Mouse (Mus musculus) kidney, embryonic 14.5 days (tissue): Measurements from ENCODE around the gene Gm10644. TPM values are rescaled to one million over a fixed set of nuclear protein-coding genes. Genes with fewer than 3 reads are reported as not detected.
A peak's percentile ranks its signal among the peaks of the same experiment; 100 is the strongest.

Experiments
- ATAC-seq: fragments of 200-750 bp; cut with Nextera tagmentation; 2 replicates; pipeline ENCODE4 v1.8.0; 2017; ENCODE audit warnings: moderate number of reproducible peaks, mild to moderate bottlenecking, moderate TSS enrichment, moderate library complexity; ENCODE audit not compliant: low FRiP score, low TSS enrichment
- H3K27ac ChIP-seq: fragments of 300-500 bp; sonication (generic); 2 replicates; pipeline ENCODE4 v1.5.1; 2014; ENCODE audit warnings: low read depth, mild to moderate bottlenecking, low read length, moderate library complexity, mixed read lengths
- H3K27me3 ChIP-seq: fragments of 300-500 bp; sonication (generic); 2 replicates; pipeline ENCODE4 v1.6.1; 2014; ENCODE audit warnings: mild to moderate bottlenecking, low read length; ENCODE audit not compliant: control insufficient read depth, insufficient read depth
- H3K36me3 ChIP-seq: fragments of 300-500 bp; sonication (generic); 2 replicates; pipeline ENCODE4 v1.6.1; 2014; ENCODE audit warnings: low read length, mixed read lengths; ENCODE audit not compliant: control insufficient read depth, insufficient read depth
- H3K4me1 ChIP-seq: fragments of 300-500 bp; sonication (generic); 2 replicates; pipeline ENCODE4 v1.6.1; 2014; ENCODE audit warnings: low read length, mixed read lengths; ENCODE audit not compliant: control insufficient read depth, insufficient read depth
- H3K4me2 ChIP-seq: fragments of 300-500 bp; sonication (generic); replicated peaks from 2 replicates; pipeline ENCODE4 v1.6.1; 2014; ENCODE audit warnings: low read depth, mild to moderate bottlenecking, low read length
- H3K4me3 ChIP-seq: fragments of 300-500 bp; sonication (generic); 2 replicates; pipeline ENCODE4 v1.5.1; 2014; ENCODE audit warnings: mild to moderate bottlenecking, low read length
- H3K9ac ChIP-seq: fragments of 300-500 bp; sonication (generic); 2 replicates; pipeline ENCODE4 v1.6.1; 2014; ENCODE audit warnings: low read depth, mild to moderate bottlenecking, low read length, moderate library complexity
- H3K9me3 ChIP-seq: fragments of 300-500 bp; sonication (generic); 2 replicates; pipeline ENCODE4 v1.6.1; 2016; ENCODE audit warnings: low read length; ENCODE audit not compliant: control insufficient read depth
- WGBS: fragments of 180-500 bp; shearing (Covaris S2); extraction: QIAGEN DNeasy Blood & Tissue Kit; methylation state at CpG from one replicate; pipeline ENCODE4 v1.1.7; 2014; 5-methylcytosine and 5-hydroxymethylcytosine counted together
- polyA plus RNA-seq: library from polyadenylated mRNA; unstranded; fragments of >200 nt; fragmentation: Nextera tagmentation; extraction: Ambion mirVana; gene quantifications from 2 replicates; pipeline ENCODE4 v1.2.1, GENCODE M21; 2014

The Gm10644 gene
- polyA plus RNA-seq, 1 experiment from 2014 or later: 0.61 TPM

DNA sequence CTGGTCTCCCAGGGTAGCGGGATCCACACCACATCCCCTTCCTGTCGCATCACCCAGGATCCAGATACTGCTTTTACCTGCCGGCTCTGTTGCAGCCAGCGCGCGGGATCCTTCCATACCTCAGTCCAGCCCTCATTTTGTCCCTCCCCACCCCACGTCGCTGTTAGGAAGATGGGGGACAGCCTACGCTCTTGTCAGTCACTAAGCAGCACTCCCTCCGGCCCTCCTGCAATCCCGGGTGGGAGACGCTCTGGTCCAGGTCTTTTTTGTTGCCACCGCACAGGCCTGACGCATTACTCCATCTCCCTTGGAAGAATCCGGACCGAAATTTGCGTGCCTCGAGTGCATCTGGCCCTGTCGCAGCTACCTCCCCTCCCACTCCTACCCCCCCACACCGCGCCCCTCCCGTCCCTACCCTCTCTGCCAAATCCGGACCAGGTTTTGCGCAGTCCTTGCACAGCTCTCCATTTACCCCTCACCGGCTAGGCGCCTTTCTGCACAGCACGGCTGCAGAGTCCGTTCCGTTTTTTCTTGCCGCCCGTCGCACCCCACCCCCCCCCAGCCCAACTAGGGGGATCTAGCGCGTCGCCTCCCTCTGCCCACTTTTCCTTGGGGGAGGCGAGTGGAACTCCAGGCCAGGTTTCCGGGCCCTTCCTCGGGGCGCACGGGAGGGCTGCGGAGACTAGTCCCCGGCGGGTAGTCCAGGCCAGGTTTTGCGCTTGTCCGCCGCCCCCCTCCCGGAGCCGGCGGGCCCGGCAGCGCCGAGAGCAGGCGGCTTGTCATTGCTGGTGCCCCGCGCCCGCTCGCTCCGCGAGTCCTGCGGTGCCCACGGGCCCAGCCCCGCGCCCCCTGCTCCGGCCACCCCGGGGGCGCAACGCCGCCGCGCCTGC lies 55.4 kb downstream of the Gm10644 start, which contains the start of gene Adgrl1:
Gene Adgrl1 (plus strand): TSS at position 743 of the 890 bp plus-strand sequence.
- Histone ChIP-seq H3K4me2 (peak within 1 kb of the TSS; percentile 96), H3K27me3 (peaks cover 4% of the 10 kb centered on the region; the same call in 1 of the 2 replicates), H3K36me3 (no peaks in the 10 kb centered on the region), H3K9me3 (no peaks in the 10 kb centered on the region), H3K4me1 (peaks cover 33% of the 10 kb centered on the region), H3K27ac (peak within 1 kb of the TSS; percentile 94), H3K9ac (peak within 1 kb of the TSS; percentile 94), H3K4me3 (peak within 1 kb of the TSS; percentile 97)
- peak; percentile 89 for ATAC-seq
- under 1% methylated on average over 65 of the region's 70 CpGs for WGBS

DNA sequence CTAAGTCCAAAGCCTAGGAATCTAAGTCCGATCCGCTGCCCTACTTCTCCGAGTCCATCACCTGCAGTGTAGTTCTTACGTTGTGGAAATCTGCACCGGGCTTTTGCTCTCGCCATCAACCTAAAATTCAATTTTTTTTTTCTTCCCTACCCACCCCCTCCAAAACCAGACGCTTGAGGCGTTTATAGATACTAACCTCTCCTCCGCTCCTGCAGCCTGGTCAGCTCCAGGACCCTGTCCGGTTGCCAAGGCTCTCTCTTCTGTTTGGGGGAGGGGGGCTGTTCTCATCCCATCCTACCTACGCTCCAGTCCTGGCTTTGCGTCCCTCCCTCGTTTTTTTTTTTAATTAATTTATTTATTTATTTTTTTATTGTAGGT lies 56.0 kb downstream of the Gm10644 start:
- peak overlapping the region; percentile 94 for H3K27ac ChIP-seq
- peak overlapping the region; percentile 96 for H3K4me2 ChIP-seq
- H3K9me3 ChIP-seq: no peaks in the 10 kb centered on the region
- H3K9ac ChIP-seq: peak overlapping the region; percentile 94; the same call in 1 of the 2 replicates
- peak; percentile 21 for ATAC-seq
- whole genome bisulfite sequencing: under 1% methylated on average over 13 of the region's 13 CpGs
- no peaks in the 10 kb centered on the region for H3K36me3 ChIP-seq
- H3K27me3 ChIP-seq: peaks cover 6% of the 10 kb centered on the region; the same call in 1 of the 2 replicates
- peak overlapping the region; percentile 97 for H3K4me3 ChIP-seq
- peaks cover 28% of the 10 kb centered on the region for H3K4me1 ChIP-seq

DNA sequence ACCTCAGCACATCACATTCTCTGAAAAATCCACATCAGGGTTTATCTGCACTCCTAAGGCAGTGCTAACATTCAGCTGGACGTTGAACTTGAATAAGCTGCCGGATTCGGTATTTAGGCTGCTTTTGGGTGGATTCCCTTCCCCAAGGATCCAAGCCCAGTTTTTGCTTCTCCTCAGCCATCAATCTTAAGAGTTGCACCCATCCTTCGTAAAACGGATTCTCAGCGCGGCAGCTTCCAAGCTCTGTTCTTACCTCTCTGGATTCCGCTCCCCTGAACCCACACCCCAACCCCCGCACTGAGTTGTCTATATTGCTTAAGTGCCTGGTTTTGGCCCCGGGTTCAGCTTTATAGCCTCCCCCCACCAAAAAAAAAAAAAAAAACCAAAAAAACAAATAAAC lies 56.5 kb downstream of the Gm10644 start:
- peak overlapping the region; percentile 97 for H3K4me3 ChIP-seq
- no peaks in the 10 kb centered on the region for H3K36me3 ChIP-seq
- peaks cover 6% of the 10 kb centered on the region; the same call in 1 of the 2 replicates for H3K27me3 ChIP-seq
- peak overlapping the region; percentile 25; the same call in 1 of the 2 replicates for H3K9ac ChIP-seq
- peak overlapping the region; percentile 94; the same call in 1 of the 2 replicates for H3K27ac ChIP-seq
- H3K4me1 ChIP-seq: peaks cover 23% of the 10 kb centered on the region
- WGBS: 3% methylated on average over 10 of the region's 10 CpGs
- H3K9me3 ChIP-seq: no peaks in the 10 kb centered on the region
- peak overlapping the region; percentile 96 for H3K4me2 ChIP-seq
- ATAC-seq: no peak

DNA sequence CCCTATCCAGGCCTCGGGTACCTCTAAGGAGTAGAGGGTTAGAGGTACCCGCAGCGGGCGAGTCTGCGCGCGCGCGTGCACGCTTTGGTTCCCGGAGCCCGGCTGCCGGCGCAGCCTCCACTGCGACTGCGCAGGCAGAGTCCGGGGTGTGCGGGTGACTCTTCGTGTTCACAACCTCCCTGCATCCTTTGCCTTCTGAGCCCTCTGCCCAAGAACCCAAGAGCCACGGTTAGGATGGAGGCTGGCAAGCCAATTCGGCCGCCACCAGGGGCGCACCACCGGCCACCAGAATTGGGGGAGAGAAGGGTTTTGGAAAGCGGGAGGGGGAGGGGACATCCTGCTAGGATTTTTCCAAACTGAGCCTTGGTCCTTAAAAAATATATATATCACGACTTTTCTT lies 57.8 kb downstream of the Gm10644 start:
- no peaks in the 10 kb centered on the region for H3K9me3 ChIP-seq
- peak overlapping the region; percentile 46 for H3K4me2 ChIP-seq
- no peaks in the 10 kb centered on the region for H3K36me3 ChIP-seq
- H3K27ac ChIP-seq: no peak overlapping the region
- peaks cover 6% of the 10 kb centered on the region; the same call in 1 of the 2 replicates for H3K27me3 ChIP-seq
- ATAC-seq: no peak
- 3% methylated on average over 26 of the region's 26 CpGs for WGBS
- H3K9ac ChIP-seq: no peak overlapping the region
- peak overlapping the region; percentile 22; the same call in 1 of the 2 replicates for H3K4me3 ChIP-seq
- H3K4me1 ChIP-seq: peaks cover 10% of the 10 kb centered on the region

DNA sequence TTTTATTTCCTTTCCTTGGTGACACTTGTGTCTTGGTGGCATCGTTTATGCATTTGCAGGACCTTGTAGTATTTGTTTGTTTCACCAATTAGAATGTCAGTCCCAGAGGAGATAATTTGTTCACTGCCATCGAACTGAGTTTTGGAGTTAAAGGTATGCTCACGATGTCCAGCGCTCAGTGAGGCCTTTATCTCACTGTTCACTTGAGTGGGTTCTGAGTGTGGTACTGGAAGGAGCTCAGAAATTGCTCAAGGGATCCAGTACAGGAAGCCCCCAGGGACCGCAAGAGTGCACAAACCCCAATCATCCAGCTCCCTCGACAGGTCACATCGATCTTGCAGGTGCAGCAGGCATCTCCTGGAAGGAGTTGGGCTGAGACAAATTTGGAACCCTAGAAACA lies 58.5 kb downstream of the Gm10644 start:
- no peaks in the 10 kb centered on the region for H3K36me3 ChIP-seq
- no peak for ATAC-seq
- H3K27me3 ChIP-seq: peaks cover 6% of the 10 kb centered on the region; the same call in 1 of the 2 replicates
- no peak overlapping the region for H3K4me3 ChIP-seq
- 86% methylated on average over 7 of the region's 7 CpGs for WGBS
- H3K4me1 ChIP-seq: 0 out of 2 replicates have a peak, but pooled peaks cover 4% of the 10 kb centered on the region
- no peak overlapping the region for H3K4me2 ChIP-seq
- no peaks in the 10 kb centered on the region for H3K9me3 ChIP-seq
- no peak overlapping the region for H3K27ac ChIP-seq
- no peak overlapping the region for H3K9ac ChIP-seq

DNA sequence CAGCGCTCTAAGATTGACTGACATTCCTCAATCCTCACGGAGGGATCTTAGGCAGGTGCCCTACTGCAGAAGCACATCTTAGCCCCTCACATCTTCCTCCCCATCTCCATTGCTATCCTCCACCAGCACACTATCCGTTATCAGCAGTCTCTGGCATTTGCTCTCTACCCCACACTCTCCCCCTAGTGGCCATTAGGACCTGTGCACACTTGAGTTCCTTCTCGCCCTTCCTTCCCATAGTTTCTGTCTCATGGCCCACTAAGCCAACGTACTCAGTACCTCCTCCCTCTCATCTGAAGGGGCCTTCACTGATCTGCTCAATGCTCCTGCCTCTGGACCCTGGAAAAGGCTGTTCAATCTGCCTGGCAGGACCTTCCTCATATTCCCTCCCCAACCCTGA lies 59.1 kb downstream of the Gm10644 start:
- H3K27ac ChIP-seq: no peak overlapping the region
- WGBS: 10% methylated on average over 5 of the region's 5 CpGs
- H3K4me3 ChIP-seq: no peak overlapping the region
- ATAC-seq: no peak
- H3K27me3 ChIP-seq: peaks cover 6% of the 10 kb centered on the region; the same call in 1 of the 2 replicates
- H3K36me3 ChIP-seq: no peaks in the 10 kb centered on the region
- no peak overlapping the region for H3K4me2 ChIP-seq
- H3K9ac ChIP-seq: no peak overlapping the region
- H3K4me1 ChIP-seq: 0 out of 2 replicates have a peak, but pooled peaks cover 4% of the 10 kb centered on the region
- no peaks in the 10 kb centered on the region for H3K9me3 ChIP-seq

DNA sequence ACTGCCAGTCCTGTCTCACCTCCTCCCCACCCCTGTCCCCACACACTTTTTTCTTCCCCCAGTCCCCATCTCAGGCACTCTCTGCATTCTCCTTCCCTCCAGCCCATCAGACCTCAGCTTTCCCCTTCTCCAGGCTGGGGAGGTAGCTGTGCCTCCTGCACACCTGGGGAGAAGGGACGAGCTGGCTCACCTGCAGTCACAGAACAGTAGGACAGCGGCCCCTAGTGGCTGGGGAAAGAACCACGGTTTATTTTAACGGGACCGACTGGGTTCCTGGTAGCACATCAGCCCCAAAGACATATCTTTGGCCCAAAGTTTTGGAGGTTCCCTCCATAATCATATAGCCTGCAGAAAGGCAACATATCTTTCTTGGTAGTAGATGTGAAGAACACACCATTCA lies 61.1 kb downstream of the Gm10644 start:
- Histone ChIP-seq H3K4me2 (no peak overlapping the region), H3K27ac (no peak overlapping the region), H3K9me3 (no peaks in the 10 kb centered on the region), H3K4me1 (0 out of 2 replicates have a peak, but pooled peaks cover 4% of the 10 kb centered on the region), H3K4me3 (no peak overlapping the region), H3K27me3 (peaks cover 6% of the 10 kb centered on the region; the same call in 1 of the 2 replicates), H3K36me3 (no peaks in the 10 kb centered on the region), H3K9ac (no peak overlapping the region)
- 5% methylated on average over 5 of the region's 5 CpGs for WGBS
- no peak for ATAC-seq

DNA sequence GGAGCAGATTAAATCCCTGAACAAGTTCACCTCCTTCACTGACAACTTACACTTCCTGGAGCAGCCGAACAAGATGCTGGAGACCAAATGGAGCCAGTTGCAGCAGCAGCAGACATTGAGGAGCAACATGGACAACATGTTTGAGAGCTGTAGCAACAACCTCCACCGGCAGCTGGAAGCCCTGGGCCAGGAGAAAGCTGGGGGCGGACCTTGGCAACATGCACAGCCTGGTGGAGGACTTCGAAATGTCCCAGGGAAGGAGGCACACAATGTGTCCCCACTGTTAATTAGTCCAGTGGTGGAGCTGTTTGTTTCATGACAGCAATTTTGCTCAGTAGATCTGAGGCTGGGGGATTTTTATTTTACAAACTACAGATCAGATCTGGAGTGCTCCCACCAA lies 62.9 kb downstream of the Gm10644 start:
- H3K4me3 ChIP-seq: no peak overlapping the region
- H3K9me3 ChIP-seq: no peaks in the 10 kb centered on the region
- no peak overlapping the region for H3K27ac ChIP-seq
- H3K4me2 ChIP-seq: no peak overlapping the region
- H3K27me3 ChIP-seq: peaks cover 6% of the 10 kb centered on the region; the same call in 1 of the 2 replicates
- no peaks in the 10 kb centered on the region for H3K36me3 ChIP-seq
- H3K4me1 ChIP-seq: 0 out of 2 replicates have a peak, but pooled peaks cover 3% of the 10 kb centered on the region
- no peak for ATAC-seq
- WGBS: 53% methylated on average over 4 of the region's 4 CpGs
- H3K9ac ChIP-seq: no peak overlapping the region

DNA sequence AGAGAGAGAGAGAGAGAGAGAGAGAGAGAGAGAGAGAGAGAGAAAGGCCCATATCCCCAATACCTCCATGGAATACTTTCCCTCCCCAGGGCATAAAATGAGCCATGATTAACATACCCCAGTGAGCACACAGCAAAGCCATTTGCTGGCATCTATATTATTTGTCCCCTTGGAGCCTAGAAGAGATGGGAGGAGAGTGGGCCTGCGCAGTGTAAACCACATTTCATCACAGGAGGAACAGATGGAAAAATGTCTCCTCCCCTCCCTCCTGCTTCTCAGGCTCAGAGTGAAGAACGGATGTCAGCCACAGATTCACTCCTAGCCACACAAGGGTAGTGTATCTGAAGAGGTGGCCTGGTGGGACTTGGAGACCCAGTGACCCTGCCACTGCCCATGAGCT lies 66.6 kb downstream of the Gm10644 start:
- H3K36me3 ChIP-seq: no peaks in the 10 kb centered on the region
- no peak overlapping the region for H3K9ac ChIP-seq
- ATAC-seq: no peak
- no peak overlapping the region for H3K27ac ChIP-seq
- no peaks in the 10 kb centered on the region for H3K4me1 ChIP-seq
- H3K4me3 ChIP-seq: no peak overlapping the region
- H3K27me3 ChIP-seq: no peaks in the 10 kb centered on the region
- H3K9me3 ChIP-seq: no peaks in the 10 kb centered on the region
- 51% methylated on average over 2 of the region's 2 CpGs for WGBS
- no peak overlapping the region for H3K4me2 ChIP-seq
